Comparison of ENCODE assay signal across 9 mouse cellular contexts in the genomic region with DNA sequence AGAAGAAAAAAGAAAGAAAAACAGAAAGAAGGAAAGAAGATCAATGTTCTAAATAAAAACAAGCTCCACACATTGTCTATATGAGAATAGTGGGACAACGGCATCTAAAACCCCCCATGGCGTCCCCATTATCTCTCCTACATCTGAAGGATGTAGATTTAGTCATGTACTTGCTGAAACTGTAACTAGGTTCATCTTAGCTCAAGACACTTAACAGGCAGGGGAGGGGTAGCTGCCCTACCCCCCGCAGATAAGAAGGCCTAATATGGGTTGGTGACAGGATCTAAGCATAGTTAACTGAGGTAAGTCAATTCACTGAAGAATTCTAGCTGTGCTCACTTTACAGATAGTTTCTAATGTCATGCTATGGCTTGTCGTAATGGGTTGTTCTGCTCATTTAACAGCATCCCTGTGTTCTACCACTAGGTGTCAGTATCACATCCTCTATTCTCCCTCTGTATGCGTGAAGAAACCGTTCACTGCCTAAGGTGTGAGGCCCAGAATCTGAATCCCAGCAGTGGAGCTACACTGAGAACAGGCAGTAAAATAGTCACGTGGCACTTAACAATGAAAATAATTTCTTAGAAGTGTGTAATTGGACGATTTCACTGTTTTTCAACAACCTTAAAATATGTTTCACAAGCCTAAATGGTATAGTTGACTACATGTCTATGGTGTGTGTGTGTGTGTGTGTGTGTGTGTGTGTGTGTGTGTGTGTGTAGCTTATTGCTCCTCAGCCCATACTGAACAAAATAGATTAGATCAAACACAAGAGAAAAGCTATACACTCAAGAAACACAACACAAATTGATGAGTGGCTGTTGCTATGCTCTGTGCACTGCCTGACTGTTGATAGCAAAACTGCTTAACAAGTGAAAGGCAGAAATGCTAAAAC. TPM values are rescaled to one million over a fixed set of nuclear protein-coding genes. Genes with fewer than 3 reads are reported as not detected.
DNase-seq lines count a peak whose midpoint lies in the region.
"Had no signal": no experiment of that assay in that cellular context is flagged by ENCODE, and none has a peak within 500 bp of the region (broad histone marks: within the 10 kb centered on the region; RNA-seq: fewer than 3 reads in every experiment).

No protein-coding gene starts in this region.

- DNase-seq in adrenal gland, adult 2 months, result peak; percentile 7
- no peak for DNase-seq in adrenal gland, adult 8-10 months
- peak; percentile 35 to 64 for DNase-seq in CD8-positive naive resting alpha-beta T cell, adult 2 months (ENCODE audit: low read depth in 2 of 2, low spot score in 2 of 2)
- DNase-seq in cerebellum, adult 9-11 months, result peak; percentile 4
- DNase-seq in heart, adult 9 months (ENCODE audit: low spot score in 2 of 2), result peak; percentile 10 to 18
- peak; percentile 52 for DNase-seq in kidney, postnatal 14 days
- peak; percentile 70 for DNase-seq in lung, postnatal 36 days
- peak; percentile 57 to 74 for DNase-seq in spleen, postnatal 36 days (ENCODE audit: low spot score in 2 of 2)

RNA-seq across cellular contexts. Expression of gene Cd84, which starts 23.7 kb away (rescaled TPM):
- total RNA-seq in adrenal gland, adult 2 months (2021), result 1 to 10 TPM; 4.6 to 5.8 TPM
- polyA plus RNA-seq in adrenal gland, adult 2 months (2012; rRNA removed), result 0.42 and 0.79 TPM in 2 replicates
- 10 to 100 TPM in 2 of 4 experiments, 1 to 10 TPM in 2; 4.2 to 16.6 (median 9.7) TPM for total RNA-seq in adrenal gland, adult 8-10 months (2022)
- polyA plus RNA-seq: C2C12 had no signal

RNA-seq across cellular contexts. Expression of gene Slamf1, which starts 48.9 kb away (rescaled TPM):
- total RNA-seq in adrenal gland, adult 2 months (2021), result not detected
- 0.09 TPM in 1 of 2 replicates, not detected in the other for polyA plus RNA-seq in adrenal gland, adult 2 months (2012; rRNA removed)
- under 1 TPM in 3 of 4 experiments, not detected in 1; 0.11 to 0.17 (median 0.15) TPM for total RNA-seq in adrenal gland, adult 8-10 months (2022)
- polyA plus RNA-seq: C2C12 had no signal
